Mouse (Mus musculus) embryo, embryonic 11.5 days (tissue): ENCODE measurements at regions not wholly inside any gene's neighbourhood (a gene's known extent, or its start where the extent isn't known, plus 50 kb on each side); places are given as distances from the start of the nearest gene placed in this dataset.

Source experiments
- DNase-seq: peaks from one replicate; pipeline ENCODE4 v3.0.0-alpha.2; 2012; ENCODE audit warnings: low read depth, low spot score

GRCm38 (mm10) chr16:95057596-95057995 lies 60.1 kb upstream of the Kcnj6 start:
- DNase-seq: peak; percentile 19

- no peak for DNase-seq
Measured at GRCm38 (mm10) chr16:95064423-95064822, 66.9 kb upstream of the Kcnj6 start.

GRCm38 (mm10) chr16:95066687-95067086 lies 69.2 kb upstream of the Kcnj6 start:
- DNase-seq: no peak

- DNase-seq: no peak
Measured at GRCm38 (mm10) chr16:95092471-95093221, 95.1 kb upstream of the Kcnj6 start.

DNA sequence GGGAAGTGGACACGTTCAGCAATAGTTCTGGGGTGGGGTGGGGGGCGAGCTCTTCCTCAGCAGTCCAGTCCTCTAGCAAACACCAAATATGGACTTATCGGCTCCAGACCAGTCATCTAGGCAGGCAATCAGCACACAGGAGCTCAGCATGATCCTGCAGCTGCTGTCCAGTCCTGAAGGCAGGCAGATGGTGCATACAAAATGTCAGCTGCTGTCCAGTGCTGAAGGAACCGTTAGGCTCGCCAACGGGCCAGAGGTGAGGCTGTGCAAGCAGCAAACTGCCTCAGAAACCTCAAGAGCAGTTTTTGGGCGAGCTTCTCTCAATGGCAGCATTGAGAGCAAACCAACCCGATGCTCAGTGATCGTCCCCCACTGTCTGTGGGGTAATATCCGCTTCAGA lies 96.3 kb upstream of the Kcnj6 start:
- peak; percentile 63 for DNase-seq

GRCm38 (mm10) chr16:95100954-95101353 lies 103.5 kb upstream of the Kcnj6 start:
- DNase-seq: no peak

GRCm38 (mm10) chr16:95117531-95117930 lies 120.0 kb upstream of the Kcnj6 start:
- no peak for DNase-seq

DNA sequence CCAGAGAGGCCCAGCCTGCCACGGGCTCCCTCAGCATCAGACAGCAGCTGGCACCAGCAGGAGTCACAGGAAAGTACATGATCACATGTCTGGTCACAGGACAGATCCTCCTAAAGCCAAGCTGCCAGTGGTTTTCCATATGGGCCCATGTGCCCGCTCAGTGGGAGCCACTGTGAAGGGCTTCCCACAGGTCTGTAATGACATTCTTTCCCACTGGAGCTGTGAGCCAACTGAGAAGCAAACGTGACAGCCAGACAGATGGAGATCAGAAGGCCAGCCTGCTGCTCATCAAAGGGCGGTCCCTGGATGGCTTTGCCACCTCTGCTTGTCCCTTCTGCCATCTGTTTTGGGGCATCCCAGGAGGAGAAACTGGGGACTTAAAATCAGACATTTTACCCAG lies 121.8 kb upstream of the Kcnj6 start:
- no peak for DNase-seq

GRCm38 (mm10) chr16:95122048-95122447 lies 124.5 kb upstream of the Kcnj6 start:
- no peak for DNase-seq

- DNase-seq: no peak
Measured at GRCm38 (mm10) chr16:95127616-95128015, 129.7 kb upstream of the Kcnj15 start.

GRCm38 (mm10) chr16:95131815-95132214 lies 125.5 kb upstream of the Kcnj15 start:
- DNase-seq: no peak

DNA sequence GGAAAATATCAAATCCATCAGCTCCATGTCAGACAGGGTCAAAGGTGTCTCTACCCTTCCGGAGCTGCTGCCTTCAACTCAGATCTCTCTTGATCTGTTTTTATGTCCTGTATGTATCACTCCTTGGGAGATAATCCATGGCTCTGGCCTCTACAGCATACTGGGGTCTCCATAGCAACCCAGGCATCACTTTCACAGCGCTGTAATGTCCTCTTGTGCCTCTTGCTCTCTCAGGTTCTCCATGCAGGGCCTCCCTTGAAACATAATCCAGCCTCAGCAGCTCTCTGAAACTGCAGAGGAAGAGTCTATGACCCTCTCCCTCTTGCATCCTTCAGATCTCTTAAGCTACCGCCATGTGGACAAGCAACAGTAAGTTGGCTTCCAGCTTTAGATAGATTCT lies 118.5 kb upstream of the Kcnj15 start:
- DNase-seq: no peak

GRCm38 (mm10) chr16:95141510-95142394 lies 115.6 kb upstream of the Kcnj15 start:
- no peak for DNase-seq

GRCm38 (mm10) chr16:95150499-95150898 lies 106.9 kb upstream of the Kcnj15 start:
- no peak for DNase-seq

GRCm38 (mm10) chr16:95151499-95151898 lies 105.9 kb upstream of the Kcnj15 start:
- no peak for DNase-seq

GRCm38 (mm10) chr16:95151914-95152313 lies 105.4 kb upstream of the Kcnj15 start:
- DNase-seq: no peak

- no peak for DNase-seq
Measured at GRCm38 (mm10) chr16:95152742-95153383, 104.5 kb upstream of the Kcnj15 start.

DNA sequence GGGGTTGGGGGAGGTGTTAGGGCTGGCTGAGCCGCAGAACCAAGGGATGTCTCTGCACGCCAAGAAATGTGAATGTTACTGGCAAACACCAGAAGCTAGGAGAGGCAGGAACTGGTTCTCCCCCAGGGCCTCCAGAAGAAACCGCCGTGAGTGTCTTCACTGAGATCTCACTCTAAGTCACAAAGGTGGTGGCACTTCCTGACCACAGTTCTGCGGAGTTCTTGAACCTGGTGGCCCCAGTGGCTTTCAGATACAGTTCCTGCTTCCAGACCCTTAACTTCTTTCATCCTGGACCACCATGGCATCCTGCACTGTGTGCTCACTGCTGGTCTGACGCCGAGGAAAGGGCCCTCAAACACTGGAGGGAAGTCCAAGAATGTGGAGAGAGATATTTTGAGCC lies 89.0 kb upstream of the Kcnj15 start:
- DNase-seq: no peak

DNA sequence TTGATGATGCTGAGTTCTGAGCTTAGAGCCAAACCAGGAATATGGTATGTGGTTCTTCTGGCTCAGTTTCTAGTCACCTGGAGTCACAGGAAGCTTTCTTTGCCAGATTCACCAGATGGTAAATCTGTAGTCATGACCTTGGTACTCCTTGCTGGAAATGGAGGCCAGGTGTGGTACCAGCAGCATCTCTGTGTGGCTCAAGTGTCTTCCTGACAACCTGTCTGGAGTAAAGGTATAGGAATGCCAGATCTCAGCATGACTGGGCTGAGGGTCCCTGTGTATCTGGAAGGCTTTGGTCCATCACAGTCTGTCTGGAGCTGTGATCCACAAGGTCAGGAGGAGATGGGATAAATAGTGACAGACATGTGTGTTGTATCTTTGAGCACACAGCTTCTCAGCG lies 88.0 kb upstream of the Kcnj15 start:
- no peak for DNase-seq

GRCm38 (mm10) chr16:95180562-95180961 lies 76.8 kb upstream of the Kcnj15 start:
- DNase-seq: no peak

DNA sequence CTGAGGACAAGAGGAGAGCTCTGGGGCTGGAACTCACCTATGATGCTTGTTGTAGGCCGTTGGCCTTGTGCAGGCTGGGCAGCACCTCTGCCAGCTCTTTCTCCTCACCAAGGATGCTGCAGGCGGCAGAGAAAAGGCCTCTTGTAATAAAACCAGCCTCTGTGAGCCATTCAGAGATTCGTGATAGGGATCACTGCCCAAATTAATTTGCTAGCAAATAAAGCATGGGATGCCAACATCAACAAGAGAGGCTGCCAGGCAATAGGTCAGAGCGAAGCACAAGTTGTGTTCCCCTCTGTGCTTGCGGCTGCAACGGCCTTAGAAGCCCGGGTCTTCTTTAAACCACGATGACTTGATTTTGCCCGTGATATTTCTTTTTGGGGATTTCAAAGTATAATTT lies 72.0 kb upstream of the Kcnj15 start:
- DNase-seq: no peak

- DNase-seq: no peak
Measured at GRCm38 (mm10) chr16:95189114-95189513, 68.2 kb upstream of the Kcnj15 start.
